Mouse (Mus musculus) layer of hippocampus, adult 9-11 months (tissue): ENCODE data around the gene Rnf13.
A peak's percentile ranks its signal among the peaks of the same experiment; 100 is the strongest.

Source experiments
- DNase-seq: peaks from one replicate; pipeline ENCODE4 v3.0.0; 2022

Gene Rnf13

GRCm38 (mm10) chr3:57846662-57846911, 110.7 kb downstream of the Rnf13 start:
- no peak for DNase-seq

DNA sequence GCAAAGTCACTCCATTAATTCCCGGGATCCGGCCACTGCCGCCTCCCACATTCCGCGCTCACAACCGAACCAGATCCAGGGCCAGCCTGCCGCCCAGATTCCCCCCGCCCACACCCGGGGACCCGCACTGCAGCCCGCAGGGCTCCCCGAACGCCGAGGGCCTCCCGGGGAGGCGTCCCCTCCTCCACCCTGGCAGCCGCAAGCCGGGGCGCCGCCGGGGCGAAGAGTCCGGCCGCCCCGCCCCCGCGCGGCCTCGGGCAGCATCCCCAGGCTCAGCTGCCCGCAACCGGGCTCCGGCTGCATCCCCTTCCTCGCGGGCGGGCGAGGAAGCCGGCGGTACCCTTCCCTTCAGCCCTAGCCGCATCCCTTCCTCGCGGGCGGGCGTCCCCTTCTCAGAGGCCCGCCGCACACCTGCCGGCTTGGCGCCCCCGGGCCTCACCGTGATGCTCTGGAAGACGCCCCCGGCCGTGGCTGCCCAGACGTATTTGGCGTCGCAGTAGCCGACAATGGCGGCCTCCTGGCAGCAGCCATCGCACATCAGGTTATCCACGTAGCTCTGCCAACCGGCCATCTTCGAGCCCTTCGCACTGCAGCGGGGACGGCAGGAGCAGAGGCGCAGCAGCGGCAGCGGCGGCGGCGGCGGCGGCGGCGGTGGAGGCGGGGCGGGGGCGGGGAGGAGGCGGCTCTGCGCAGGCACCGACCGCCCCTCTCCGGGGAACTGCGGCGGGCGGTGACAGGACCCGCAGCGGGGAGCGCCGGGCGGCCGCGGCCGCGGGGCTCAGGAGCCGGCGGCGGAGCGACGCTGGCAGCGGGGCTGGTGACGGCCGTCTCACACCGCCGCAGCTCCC, 111.3 kb downstream of the Rnf13 start:
- peak; percentile 58 for DNase-seq

DNA sequence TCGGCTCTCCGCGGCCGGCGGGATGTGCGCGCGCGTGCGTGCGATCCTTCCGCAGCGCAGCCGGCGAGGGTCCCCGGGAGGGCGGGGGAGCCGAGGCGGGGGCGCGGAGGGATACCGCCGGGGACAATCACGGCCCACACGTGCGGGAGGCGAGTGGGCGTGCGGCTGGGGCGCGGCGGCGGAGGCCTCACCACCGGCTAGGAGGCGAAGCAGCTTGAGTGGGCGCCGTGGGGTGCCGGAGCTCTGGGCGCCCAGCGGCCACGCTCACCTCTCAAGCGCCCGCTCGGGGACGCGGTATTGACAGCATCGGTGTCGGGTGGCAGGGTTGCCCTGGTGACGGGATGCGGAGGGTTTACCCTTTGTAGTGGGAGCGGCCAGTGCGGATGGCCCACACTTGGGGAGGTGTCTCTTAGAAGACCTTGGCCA, 111.9 kb downstream of the Rnf13 start, which contains the start of gene Pfn2:
Gene Pfn2 (minus strand): TSS at position 320 of the 426 bp plus-strand sequence.
- peak; percentile 76 for DNase-seq

DNA sequence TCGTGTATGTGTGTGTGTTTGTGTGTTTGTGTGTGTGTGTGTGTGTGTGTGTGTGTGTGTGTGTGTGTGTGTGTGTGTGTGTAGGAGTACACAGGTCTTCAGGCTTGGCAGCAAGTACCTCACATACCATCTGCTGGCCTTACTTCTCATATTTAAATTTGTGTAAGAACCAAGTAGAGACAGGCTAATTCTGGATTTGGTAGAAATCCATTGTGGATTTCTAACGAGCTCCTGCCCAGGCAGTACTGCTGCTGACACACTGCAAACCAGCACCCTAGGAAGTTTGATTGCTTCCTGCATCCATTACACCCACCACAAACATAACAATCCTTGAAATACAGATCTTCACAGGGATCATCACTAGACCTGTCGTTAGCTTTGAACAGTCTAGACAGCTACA, 147.1 kb downstream of the Rnf13 start:
- DNase-seq, result peak; percentile 16
